Mouse (Mus musculus) kidney, adult 8-10 months (tissue): Measurements from ENCODE around the gene Tbcd.
"Not testable (repeated sequence)": the region's sequence is repeated elsewhere in the genome, so short reads cannot be mapped to it uniquely, and the experiment has no call there.

Experiments
- DNase-seq, 2 experiments: peaks; one replicate each; pipeline ENCODE4 v3.0.0; 2022

Gene Tbcd

DNA sequence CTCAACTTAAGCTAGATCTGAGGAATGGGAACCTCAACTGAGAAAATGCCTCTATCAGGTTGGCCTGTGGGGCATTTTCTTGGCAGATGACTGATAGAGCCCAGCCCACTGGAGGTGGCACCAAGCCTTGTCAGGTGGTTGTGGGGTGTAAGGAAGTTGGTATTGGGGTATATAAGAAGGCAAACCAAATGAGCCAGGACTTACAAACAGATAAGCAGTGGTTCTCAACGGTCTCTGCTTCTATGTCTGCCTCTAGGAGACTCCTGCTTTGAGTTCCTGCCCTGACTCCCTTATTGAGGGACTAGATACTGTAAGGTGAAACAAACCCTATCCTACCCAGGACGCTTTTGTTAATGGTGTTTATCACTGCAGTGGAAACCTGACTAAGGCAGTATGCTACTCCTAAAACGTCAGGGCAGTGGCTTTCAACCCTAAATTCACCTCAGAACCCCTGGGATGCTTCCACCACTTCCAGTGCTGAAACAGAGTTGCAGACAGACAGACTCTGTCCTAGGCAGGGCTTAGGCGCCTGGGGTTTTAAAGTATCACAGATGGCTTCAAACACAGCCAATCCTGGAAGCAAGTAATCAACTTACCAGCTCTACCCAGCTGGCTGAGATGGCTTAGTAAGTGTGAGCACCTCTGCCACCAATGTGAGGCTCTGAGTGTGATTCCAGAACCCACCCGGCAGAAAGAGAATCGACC lies 204.2 kb downstream of the Tbcd start:
- no peak for DNase-seq

DNA sequence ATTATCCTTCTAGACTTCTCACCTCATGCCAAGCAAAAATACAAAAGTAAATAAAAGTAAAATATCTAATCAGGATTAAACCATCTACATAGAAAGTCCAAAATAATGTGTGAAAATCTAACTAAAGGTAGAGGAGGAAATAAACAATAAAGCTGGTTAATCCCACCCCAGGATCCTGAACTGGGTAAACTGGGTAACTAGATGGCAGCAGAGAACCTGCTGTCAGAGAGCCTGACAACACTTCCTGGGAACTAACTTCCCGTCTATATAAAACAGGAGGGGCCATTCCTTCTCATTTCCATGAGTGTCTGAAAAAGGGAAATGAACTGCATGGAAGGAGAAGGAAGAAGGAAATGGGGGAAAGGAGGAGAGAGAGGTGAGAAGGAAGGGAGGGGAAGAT lies 206.4 kb downstream of the Tbcd start:
- DNase-seq, result no peak

DNA sequence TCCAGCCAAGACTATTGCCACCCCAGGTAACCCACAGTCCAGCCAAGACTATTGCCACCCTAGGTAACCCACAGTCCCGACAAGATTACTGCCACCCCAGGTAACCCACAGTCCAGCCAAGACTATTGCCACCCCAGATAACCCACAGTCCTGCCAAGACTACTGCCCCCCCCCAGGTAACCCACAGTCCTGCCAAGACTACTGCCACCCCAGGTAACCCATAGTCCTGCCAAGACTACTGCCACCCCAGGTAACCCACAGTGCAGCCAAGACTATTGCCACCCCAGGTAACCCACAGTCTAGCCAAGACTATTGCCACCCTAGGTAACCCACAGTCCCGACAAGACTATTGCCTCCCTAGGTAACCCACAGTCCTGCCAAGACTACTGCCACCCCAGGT lies 208.9 kb downstream of the Tbcd start:
- DNase-seq, result not testable (repeated sequence)

DNA sequence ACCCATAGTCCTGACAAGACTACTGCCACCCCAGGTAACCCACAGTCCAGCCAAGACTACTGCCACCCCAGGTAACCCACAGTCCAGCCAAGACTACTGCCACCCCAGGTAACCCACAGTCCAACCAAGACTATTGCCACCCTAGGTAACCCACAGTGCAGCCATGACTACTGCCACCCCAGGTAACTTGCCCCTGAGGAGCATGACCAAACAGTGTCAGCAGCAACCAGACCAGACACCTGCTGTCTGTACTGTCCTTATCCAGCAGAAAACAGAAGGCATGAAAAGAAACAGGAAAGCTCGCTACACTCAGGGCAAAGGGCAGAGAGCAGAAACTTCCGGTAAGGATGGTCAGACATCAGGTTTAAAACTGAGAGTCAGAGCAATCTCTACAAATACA lies 209.4 kb downstream of the Tbcd start:
- no peak for DNase-seq
